Mouse (Mus musculus): ENCODE measurements around the gene Vmn2r98. TPM values are rescaled to one million over a fixed set of nuclear protein-coding genes. Genes with fewer than 3 reads are reported as not detected.
"Not testable (repeated sequence)": the region's sequence is repeated elsewhere in the genome, so short reads cannot be mapped to it uniquely, and the experiment has no call there.

The Vmn2r98 gene
- total RNA-seq (2017) = not detected in 3 replicates

GRCm38 (mm10) chr17:19053160-19053559 is at the start of gene Vmn2r98:
TSS of gene Vmn2r98 (plus strand) at chr17:19053460.
- ATAC-seq (replicated peaks; ENCODE audit: insufficient number of reproducible peaks, low FRiP score, low TSS enrichment, poor library complexity, severe bottlenecking) = not testable (repeated sequence)

GRCm38 (mm10) chr17:19031441-19031840 is 21.8 kb upstream of the Vmn2r98 start:
- not testable (repeated sequence) for ATAC-seq (replicated peaks; ENCODE audit: insufficient number of reproducible peaks, low FRiP score, low TSS enrichment, poor library complexity, severe bottlenecking)

- no peak for ATAC-seq (replicated peaks; ENCODE audit: insufficient number of reproducible peaks, low FRiP score, low TSS enrichment, poor library complexity, severe bottlenecking)
Measured at GRCm38 (mm10) chr17:19031962-19032361, 21.3 kb upstream of the Vmn2r98 start.

GRCm38 (mm10) chr17:19032721-19033120 is 20.5 kb upstream of the Vmn2r98 start:
- no peak for ATAC-seq (replicated peaks; ENCODE audit: insufficient number of reproducible peaks, low FRiP score, low TSS enrichment, poor library complexity, severe bottlenecking)

Other genes starting within 250 kb of the Vmn2r98 start
- gene Vmn2r97, start 139.2 kb upstream of the Vmn2r98 start, total RNA-seq (2017) = 0.19 TPM in 1 of 3 replicates, not detected in the others

Data from monocyte, adult 5-6 weeks (primary cell).